Mouse (Mus musculus): ENCODE results near the gene Vmn2r115. TPM values are rescaled to one million over a fixed set of nuclear protein-coding genes. Genes with fewer than 3 reads are reported as not detected.
"Not testable (repeated sequence)": the region's sequence is repeated elsewhere in the genome, so short reads cannot be mapped to it uniquely, and the experiment has no call there.

Vmn2r115 gene
- polyA plus RNA-seq (2012; rRNA removed) = under 0.01 TPM in 1 of 2 replicates, not detected in the other

- not testable (repeated sequence) for H3K4me3 ChIP-seq (ENCODE audit: insufficient read depth, low read length); H3K27ac ChIP-seq (ENCODE audit: insufficient read depth, low read length); H3K4me1 ChIP-seq (ENCODE audit: control insufficient read depth, insufficient read depth, low read length)
Observed at GRCm38 (mm10) chr17:23343441-23343840, at the start of gene Vmn2r115. Gene Vmn2r115 (plus strand): TSS chr17:23343741.

- H3K4me3 ChIP-seq (ENCODE audit: insufficient read depth, low read length); H3K4me1 ChIP-seq (ENCODE audit: control insufficient read depth, insufficient read depth, low read length); H3K27ac ChIP-seq (ENCODE audit: insufficient read depth, low read length): not testable (repeated sequence)
Observed at GRCm38 (mm10) chr17:23312437-23312836, 31.1 kb upstream of the Vmn2r115 start, which contains the start of gene Vmn2r114. Gene Vmn2r114 (minus strand): TSS chr17:23312537.

GRCm38 (mm10) chr17:23330657-23331056 is 12.9 kb upstream of the Vmn2r115 start:
- Histone ChIP-seq H3K27ac (ENCODE audit: insufficient read depth, low read length) (no peak overlapping the region), H3K4me1 (ENCODE audit: control insufficient read depth, insufficient read depth, low read length) (no peaks in the 10 kb centered on the region), H3K4me3 (ENCODE audit: insufficient read depth, low read length) (no peak overlapping the region)
- TF ChIP-seq POLR2A (IDR thresholded peaks at IDR 0.05; ENCODE audit: extremely low read depth, insufficient read depth, low read length) = no peak
- TF ChIP-seq CTCF (IDR thresholded peaks at IDR 0.05; ENCODE audit: extremely low read depth, insufficient read depth, low read length) = no peak

GRCm38 (mm10) chr17:23351644-23352043 is 8.1 kb downstream of the Vmn2r115 start:
- H3K4me1 ChIP-seq (ENCODE audit: control insufficient read depth, insufficient read depth, low read length) = no peaks in the 10 kb centered on the region

GRCm38 (mm10) chr17:23384304-23384703 is 40.8 kb downstream of the Vmn2r115 start, which contains the start of gene Vmn2r116:
Gene Vmn2r116 (plus strand): TSS chr17:23384604.
- H3K4me3 ChIP-seq (ENCODE audit: insufficient read depth, low read length); H3K27ac ChIP-seq (ENCODE audit: insufficient read depth, low read length); H3K4me1 ChIP-seq (ENCODE audit: control insufficient read depth, insufficient read depth, low read length): not testable (repeated sequence)

More at GRCm38 (mm10) chr17:23351644-23352043, 8.1 kb downstream of the Vmn2r115 start:
- Histone ChIP-seq H3K4me3 (ENCODE audit: insufficient read depth, low read length) (no peak overlapping the region), H3K27ac (ENCODE audit: insufficient read depth, low read length) (no peak overlapping the region)
- no peak for TF ChIP-seq CTCF (IDR thresholded peaks at IDR 0.05; ENCODE audit: extremely low read depth, insufficient read depth, low read length)
- no peak for TF ChIP-seq POLR2A (IDR thresholded peaks at IDR 0.05; ENCODE audit: extremely low read depth, insufficient read depth, low read length)

Other genes starting within 250 kb of the Vmn2r115 start
- gene Zfp40, start 150.5 kb upstream of the Vmn2r115 start, polyA plus RNA-seq (2012; rRNA removed) = 17.9 and 18.1 TPM in 2 replicates
- not detected in 2 replicates for gene Vmn2r114, start 31.2 kb upstream of the Vmn2r115 start, polyA plus RNA-seq (2012; rRNA removed)
- gene Vmn2r116, start 40.9 kb downstream of the Vmn2r115 start, polyA plus RNA-seq (2012; rRNA removed) = not detected in 2 replicates
- not detected in 2 replicates for gene Vmn2r117, start 136.0 kb downstream of the Vmn2r115 start, polyA plus RNA-seq (2012; rRNA removed)
- 7.9 and 8.7 TPM in 2 replicates for gene Zfp213, start 220.5 kb downstream of the Vmn2r115 start, polyA plus RNA-seq (2012; rRNA removed)